Mouse (Mus musculus): ENCODE data around the gene Uqcc2.
A peak's percentile ranks its signal among the peaks of the same experiment; 100 is the strongest.

Gene Uqcc2

GRCm38 (mm10) chr17:27154881-27155280 lies 21.2 kb upstream of the Uqcc2 start:
- DNase-seq (ENCODE audit: low read depth, low spot score), result no peak

GRCm38 (mm10) chr17:27154256-27154655 lies 20.5 kb upstream of the Uqcc2 start:
- DNase-seq (ENCODE audit: low read depth, low spot score), result no peak

GRCm38 (mm10) chr17:27153773-27154193 lies 20.1 kb upstream of the Uqcc2 start:
- DNase-seq (ENCODE audit: low read depth, low spot score), result no peak

- DNase-seq (ENCODE audit: low read depth, low spot score), result no peak
Measured at GRCm38 (mm10) chr17:27152976-27153723, 19.4 kb upstream of the Uqcc2 start.

GRCm38 (mm10) chr17:27151411-27151810 lies 17.7 kb upstream of the Uqcc2 start:
- DNase-seq (ENCODE audit: low read depth, low spot score), result no peak

GRCm38 (mm10) chr17:27150871-27151270 lies 17.2 kb upstream of the Uqcc2 start:
- DNase-seq (ENCODE audit: low read depth, low spot score), result no peak

GRCm38 (mm10) chr17:27146323-27146923 lies 12.7 kb upstream of the Uqcc2 start:
- DNase-seq (ENCODE audit: low read depth, low spot score), result no peak

GRCm38 (mm10) chr17:27144152-27144551 lies 10.4 kb upstream of the Uqcc2 start:
- DNase-seq (ENCODE audit: low read depth, low spot score), result no peak

GRCm38 (mm10) chr17:27141971-27142450 lies 8.3 kb upstream of the Uqcc2 start:
- DNase-seq (ENCODE audit: low read depth, low spot score), result no peak

- DNase-seq (ENCODE audit: low read depth, low spot score), result no peak
Measured at GRCm38 (mm10) chr17:27140262-27140661, 6.5 kb upstream of the Uqcc2 start.

- DNase-seq (ENCODE audit: low read depth, low spot score), result no peak
Measured at GRCm38 (mm10) chr17:27139304-27139703, 5.6 kb upstream of the Uqcc2 start.

GRCm38 (mm10) chr17:27138396-27138795 lies 4.7 kb upstream of the Uqcc2 start:
- no peak for DNase-seq (ENCODE audit: low read depth, low spot score)

GRCm38 (mm10) chr17:27134715-27135114 lies 999 bp upstream of the Uqcc2 start:
- no peak for DNase-seq (ENCODE audit: low read depth, low spot score)

- DNase-seq (ENCODE audit: low read depth, low spot score), result no peak
Measured at GRCm38 (mm10) chr17:27134187-27134586, 471 bp upstream of the Uqcc2 start.

- DNase-seq (ENCODE audit: low read depth, low spot score), result no peak
Measured at GRCm38 (mm10) chr17:27132238-27132637, 1.5 kb downstream of the Uqcc2 start.

- DNase-seq (ENCODE audit: low read depth, low spot score), result no peak
Measured at GRCm38 (mm10) chr17:27131240-27131665, 2.5 kb downstream of the Uqcc2 start.

GRCm38 (mm10) chr17:27130246-27130645 lies 3.5 kb downstream of the Uqcc2 start:
- DNase-seq (ENCODE audit: low read depth, low spot score), result no peak

- no peak for DNase-seq (ENCODE audit: low read depth, low spot score)
Measured at GRCm38 (mm10) chr17:27129819-27130218, 3.9 kb downstream of the Uqcc2 start.

GRCm38 (mm10) chr17:27129291-27129690 lies 4.4 kb downstream of the Uqcc2 start:
- no peak for DNase-seq (ENCODE audit: low read depth, low spot score)

- DNase-seq (ENCODE audit: low read depth, low spot score), result no peak
Measured at GRCm38 (mm10) chr17:27128189-27128588, 5.5 kb downstream of the Uqcc2 start.

GRCm38 (mm10) chr17:27126974-27127373 lies 6.7 kb downstream of the Uqcc2 start:
- DNase-seq (ENCODE audit: low read depth, low spot score), result no peak

- no peak for DNase-seq (ENCODE audit: low read depth, low spot score)
Measured at GRCm38 (mm10) chr17:27125669-27126202, 8.0 kb downstream of the Uqcc2 start.

GRCm38 (mm10) chr17:27125185-27125584 lies 8.5 kb downstream of the Uqcc2 start:
- peak; percentile 53 for DNase-seq (ENCODE audit: low read depth, low spot score)

All from WW6 (cell line).